Mouse (Mus musculus): ENCODE measurements around the gene Zfhx3. TPM values are rescaled to one million over a fixed set of nuclear protein-coding genes. Genes with fewer than 3 reads are reported as not detected.

The Zfhx3 gene
- total and polyA plus RNA-seq, 3 experiments: 0.23 to 2.5 TPM; not detected in 1

- H3K79me2 ChIP-seq (ENCODE audit: control insufficient read depth, insufficient read depth, low read length, poor library complexity): no peaks in the 10 kb centered on the region
- no peak for DNase-seq (ENCODE audit: low read depth, low spot score)
- no peak overlapping the region for H3K27ac ChIP-seq (ENCODE audit: control insufficient read depth, low read depth, low read length)
- no peaks in the 10 kb centered on the region for H3K9me3 ChIP-seq (replicated peaks; ENCODE audit: insufficient read depth, low read length)
- H3K27me3 ChIP-seq (ENCODE audit: control insufficient read depth in 1 of 2, insufficient read depth in 2 of 2, low read length in 2 of 2): no peaks in the 10 kb centered on the region
- no peaks in the 10 kb centered on the region for H3K36me3 ChIP-seq (ENCODE audit: control insufficient read depth in 1 of 2, insufficient read depth in 2 of 2, low read length in 2 of 2)
- no peak overlapping the region for H3K9ac ChIP-seq (ENCODE audit: control insufficient read depth, low read depth, low read length, poor library complexity, severe bottlenecking)
- no peak overlapping the region for H3K4me3 ChIP-seq (ENCODE audit: control insufficient read depth in 1 of 2, insufficient read depth in 1 of 2, low read depth in 2 of 2, low read length in 2 of 2)
- TF ChIP-seq ELF1 (IDR thresholded peaks at IDR 0.05; ENCODE audit: low read depth, low read length) (no peak), MAX (IDR thresholded peaks at IDR 0.05; ENCODE audit: low read length) (no peak), GATA1 (IDR thresholded peaks at IDR 0.05; ENCODE audit: low read depth, low read length) (no peak), TAL1 (IDR thresholded peaks at IDR 0.05; ENCODE audit: low read length) (no peak), ZKSCAN1 (IDR thresholded peaks at IDR 0.05; ENCODE audit: low read depth, low read length) (no peak), USF2 (IDR thresholded peaks at IDR 0.05; ENCODE audit: borderline replicate concordance in 1 of 2, insufficient read depth in 1 of 2, low read depth in 1 of 2, low read length in 2 of 2) (no peak), NRF1 (IDR thresholded peaks at IDR 0.05; ENCODE audit: insufficient read depth, low read depth, low read length, poor library complexity, severe bottlenecking) (no peak), BHLHE40 (IDR thresholded peaks at IDR 0.05; ENCODE audit: borderline replicate concordance, low read depth, low read length) (no peak), USF1 (IDR thresholded peaks at IDR 0.05; ENCODE audit: low read depth, low read length) (no peak), KAT2A (conservative IDR thresholded peaks at IDR 0.05; ENCODE audit: low read depth, low read length) (no peak), EP300 (IDR thresholded peaks at IDR 0.05; ENCODE audit: low read depth in 1 of 2, low read length in 2 of 2) (no peak), GABPA (IDR thresholded peaks at IDR 0.05; ENCODE audit: low read depth, low read length) (no peak), NELFE (IDR thresholded peaks at IDR 0.05; ENCODE audit: low read depth, low read length) (no peak), MYB (IDR thresholded peaks at IDR 0.05; ENCODE audit: low read depth, low read length) (no peak), MYC (IDR thresholded peaks at IDR 0.05; ENCODE audit: low read depth, low read length) (no peak), SMC3 (IDR thresholded peaks at IDR 0.05; ENCODE audit: low read depth, low read length) (no peak), POLR2AphosphoS2 (IDR thresholded peaks at IDR 0.05; ENCODE audit: low read length) (no peak), SIN3A (IDR thresholded peaks at IDR 0.05; ENCODE audit: low read length) (no peak), MAFK (IDR thresholded peaks at IDR 0.05; ENCODE audit: borderline replicate concordance, low read depth, low read length) (no peak)
- no peaks in the 10 kb centered on the region for H3K4me1 ChIP-seq (ENCODE audit: control insufficient read depth in 1 of 2, insufficient read depth in 2 of 2, low read length in 2 of 2)
These were observed 129.8 kb downstream of the Zfhx3 start for GRCm38 (mm10) chr8:108072126-108072746.

GRCm38 (mm10) chr8:108072853-108073252 is 130.4 kb downstream of the Zfhx3 start:
- DNase-seq (ENCODE audit: low read depth, low spot score): no peak
- TF ChIP-seq KAT2A (conservative IDR thresholded peaks at IDR 0.05; ENCODE audit: low read depth, low read length): no peak
- no peak for TF ChIP-seq USF1 (IDR thresholded peaks at IDR 0.05; ENCODE audit: low read depth, low read length)
- TF ChIP-seq RCOR1 (IDR thresholded peaks at IDR 0.05; ENCODE audit: low read depth, low read length): no peak
- TF ChIP-seq NRF1 (IDR thresholded peaks at IDR 0.05; ENCODE audit: insufficient read depth, low read depth, low read length, poor library complexity, severe bottlenecking): no peak
- no peak for TF ChIP-seq ELF1 (IDR thresholded peaks at IDR 0.05; ENCODE audit: low read depth, low read length)
- no peak for TF ChIP-seq MEF2A (IDR thresholded peaks at IDR 0.05; ENCODE audit: extremely low read depth, insufficient replicate concordance, low read depth, low read length, poor library complexity, severe bottlenecking)
- TF ChIP-seq E2F4 (IDR thresholded peaks at IDR 0.05; ENCODE audit: borderline replicate concordance, low read depth, low read length): no peak
- TF ChIP-seq MYC (IDR thresholded peaks at IDR 0.05; ENCODE audit: low read depth, low read length): no peak
- no peak for TF ChIP-seq NELFE (IDR thresholded peaks at IDR 0.05; ENCODE audit: low read depth, low read length)
- TF ChIP-seq MXI1 (IDR thresholded peaks at IDR 0.05; ENCODE audit: low read depth, low read length): no peak
- TF ChIP-seq POLR2A (IDR thresholded peaks at IDR 0.05; ENCODE audit: control insufficient read depth in 1 of 2, insufficient read depth in 1 of 2, low read depth in 1 of 2, low read length in 2 of 2, poor library complexity in 1 of 2): no peak
- TF ChIP-seq GABPA (IDR thresholded peaks at IDR 0.05; ENCODE audit: low read depth, low read length): no peak
- no peak for TF ChIP-seq ZMIZ1 (IDR thresholded peaks at IDR 0.05; ENCODE audit: low read depth, low read length)

More at GRCm38 (mm10) chr8:108072853-108073252, 130.4 kb downstream of the Zfhx3 start:
- H3K27ac ChIP-seq (ENCODE audit: control insufficient read depth, low read depth, low read length): no peak overlapping the region
- H3K79me2 ChIP-seq (ENCODE audit: control insufficient read depth, insufficient read depth, low read length, poor library complexity): no peaks in the 10 kb centered on the region
- no peaks in the 10 kb centered on the region for H3K4me1 ChIP-seq (ENCODE audit: control insufficient read depth in 1 of 2, insufficient read depth in 2 of 2, low read length in 2 of 2)
- no peak overlapping the region for H3K9ac ChIP-seq (ENCODE audit: control insufficient read depth, low read depth, low read length, poor library complexity, severe bottlenecking)
- H3K36me3 ChIP-seq (ENCODE audit: control insufficient read depth in 1 of 2, insufficient read depth in 2 of 2, low read length in 2 of 2): no peaks in the 10 kb centered on the region
- H3K27me3 ChIP-seq (ENCODE audit: control insufficient read depth in 1 of 2, insufficient read depth in 2 of 2, low read length in 2 of 2): no peaks in the 10 kb centered on the region
- no peaks in the 10 kb centered on the region for H3K9me3 ChIP-seq (replicated peaks; ENCODE audit: insufficient read depth, low read length)
- no peak overlapping the region for H3K4me3 ChIP-seq (ENCODE audit: control insufficient read depth in 1 of 2, insufficient read depth in 1 of 2, low read depth in 2 of 2, low read length in 2 of 2)

Data from MEL (cell line).